Mouse (Mus musculus): Measurements from ENCODE around the gene Eef1akmt4. TPM values are rescaled to one million over a fixed set of nuclear protein-coding genes. Genes with fewer than 3 reads are reported as not detected.
A peak's percentile ranks its signal among the peaks of the same experiment; 100 is the strongest.

The Eef1akmt4 gene
- total RNA-seq (2021): 1 to 10 TPM; 2.4 to 3.2 TPM
- long read RNA-seq, experiment 1, partial matches to known transcripts: 0 of 5 reads
- long read RNA-seq, experiment 1, other reads (novel, unspliced or antisense): 2 of 5 reads
- long read RNA-seq, experiment 2, partial matches to known transcripts: 0 of 4 reads
- long read RNA-seq, experiment 2, other reads (novel, unspliced or antisense): 1 of 4 reads

- H3K4me3 ChIP-seq: peak within 1 kb of the TSS; percentile 85
- DNase-seq (ENCODE audit: low spot score in 2 of 2): peak; percentile 73 to 75
- H3K27ac ChIP-seq: peak within 1 kb of the TSS; percentile 93
- TF ChIP-seq CTCF (conservative IDR thresholded peaks at IDR 0.05): peak; percentile 38
Measured at GRCm38 (mm10) chr16:20611357-20612227, at the start of gene Eef1akmt4, which contains the start of the genes Gm49333 and Alg3. Gene Eef1akmt4, plus strand, starts transcription at chr16:20611593. Gene Gm49333, plus strand, starts transcription at chr16:20611610. Gene Alg3, minus strand, starts transcription at chr16:20611735.

GRCm38 (mm10) chr16:20565075-20565474 is 46.3 kb upstream of the Eef1akmt4 start:
- TF ChIP-seq CTCF (conservative IDR thresholded peaks at IDR 0.05): no peak

GRCm38 (mm10) chr16:20589366-20589938 is 21.9 kb upstream of the Eef1akmt4 start, which contains the start of gene Vwa5b2:
Gene Vwa5b2, plus strand, starts transcription at chr16:20589471.
- H3K4me3 ChIP-seq: peak within 1 kb of the TSS; percentile 65
- DNase-seq (ENCODE audit: low spot score in 2 of 2): no peak
- TF ChIP-seq CTCF (conservative IDR thresholded peaks at IDR 0.05): no peak
- peak within 1 kb of the TSS; percentile 65 for H3K27ac ChIP-seq

More at GRCm38 (mm10) chr16:20565075-20565474, 46.3 kb upstream of the Eef1akmt4 start:
- DNase-seq (ENCODE audit: low spot score in 2 of 2): no peak
- Histone ChIP-seq H3K4me3 (no peak overlapping the region), H3K27ac (no peak overlapping the region)

- no peak for TF ChIP-seq CTCF (conservative IDR thresholded peaks at IDR 0.05)
- H3K27ac ChIP-seq: peak overlapping the region; percentile 65; the same call in 1 of the 2 replicates
- peak in 1 of 2 experiments; percentile 36 for DNase-seq (ENCODE audit: low spot score in 2 of 2)
- peak overlapping the region; percentile 65 for H3K4me3 ChIP-seq
Measured at GRCm38 (mm10) chr16:20589939-20590679, 21.3 kb upstream of the Eef1akmt4 start.

- Histone ChIP-seq H3K27ac (no peak overlapping the region), H3K4me3 (peak overlapping the region; percentile 65)
- DNase-seq (ENCODE audit: low spot score in 2 of 2): no peak
- TF ChIP-seq CTCF (conservative IDR thresholded peaks at IDR 0.05): no peak
Measured at GRCm38 (mm10) chr16:20590680-20591038, 20.7 kb upstream of the Eef1akmt4 start.

- no peak for TF ChIP-seq CTCF (conservative IDR thresholded peaks at IDR 0.05)
- H3K27ac ChIP-seq: no peak overlapping the region
- DNase-seq (ENCODE audit: low spot score in 2 of 2): no peak
- no peak overlapping the region for H3K4me3 ChIP-seq
Measured at GRCm38 (mm10) chr16:20591076-20591705, 20.2 kb upstream of the Eef1akmt4 start.

- DNase-seq (ENCODE audit: low spot score in 2 of 2): no peak
- no peak overlapping the region for H3K27ac ChIP-seq
- no peak for TF ChIP-seq CTCF (conservative IDR thresholded peaks at IDR 0.05)
- no peak overlapping the region for H3K4me3 ChIP-seq
Measured at GRCm38 (mm10) chr16:20595060-20595673, 16.2 kb upstream of the Eef1akmt4 start.

- TF ChIP-seq CTCF (conservative IDR thresholded peaks at IDR 0.05): no peak
- Histone ChIP-seq H3K27ac (no peak overlapping the region), H3K4me3 (no peak overlapping the region)
- no peak for DNase-seq (ENCODE audit: low spot score in 2 of 2)
Measured at GRCm38 (mm10) chr16:20595737-20596136, 15.7 kb upstream of the Eef1akmt4 start.

- DNase-seq (ENCODE audit: low spot score in 2 of 2): no peak
- no peak for TF ChIP-seq CTCF (conservative IDR thresholded peaks at IDR 0.05)
Measured at GRCm38 (mm10) chr16:20596687-20597441, 14.5 kb upstream of the Eef1akmt4 start.

GRCm38 (mm10) chr16:20600511-20600910 is 10.9 kb upstream of the Eef1akmt4 start:
- no peak overlapping the region for H3K4me3 ChIP-seq
- no peak for DNase-seq (ENCODE audit: low spot score in 2 of 2)
- TF ChIP-seq CTCF (conservative IDR thresholded peaks at IDR 0.05): no peak
- H3K27ac ChIP-seq: no peak overlapping the region

More at GRCm38 (mm10) chr16:20596687-20597441, 14.5 kb upstream of the Eef1akmt4 start:
- no peak overlapping the region for H3K27ac ChIP-seq
- no peak overlapping the region for H3K4me3 ChIP-seq

GRCm38 (mm10) chr16:20604705-20605104 is 6.7 kb upstream of the Eef1akmt4 start:
- no peak for DNase-seq (ENCODE audit: low spot score in 2 of 2)

More at GRCm38 (mm10) chr16:20604705-20605104, 6.7 kb upstream of the Eef1akmt4 start:
- H3K27ac ChIP-seq: no peak overlapping the region
- H3K4me3 ChIP-seq: no peak overlapping the region
- TF ChIP-seq CTCF (conservative IDR thresholded peaks at IDR 0.05): no peak

All from layer of hippocampus, adult 2 months (tissue).